Mouse (Mus musculus): ENCODE measurements around the gene Dapp1.

The Dapp1 gene

GRCm38 (mm10) chr3:137981382-137981750 lies at the start of gene Dapp1:
Dapp1 (minus strand) TSS chr3:137981545.
- peak; percentile 94 for DNase-seq (ENCODE audit: low read depth, low spot score)

GRCm38 (mm10) chr3:138030563-138030962 lies 49.2 kb upstream of the Dapp1 start:
- DNase-seq (ENCODE audit: low read depth, low spot score) = no peak

- DNase-seq (ENCODE audit: low read depth, low spot score) = no peak
These were observed 48.0 kb upstream of the Dapp1 start for GRCm38 (mm10) chr3:138029351-138029750.

GRCm38 (mm10) chr3:138027575-138028362 lies 46.4 kb upstream of the Dapp1 start:
- DNase-seq (ENCODE audit: low read depth, low spot score) = no peak

- no peak for DNase-seq (ENCODE audit: low read depth, low spot score)
These were observed 44.9 kb upstream of the Dapp1 start for GRCm38 (mm10) chr3:138026286-138026685.

- DNase-seq (ENCODE audit: low read depth, low spot score) = no peak
These were observed 41.3 kb upstream of the Dapp1 start for GRCm38 (mm10) chr3:138022651-138023050.

- no peak for DNase-seq (ENCODE audit: low read depth, low spot score)
These were observed 40.7 kb upstream of the Dapp1 start for GRCm38 (mm10) chr3:138022003-138022402.

GRCm38 (mm10) chr3:138016810-138017209 lies 35.5 kb upstream of the Dapp1 start:
- no peak for DNase-seq (ENCODE audit: low read depth, low spot score)

GRCm38 (mm10) chr3:138014725-138015124 lies 33.4 kb upstream of the Dapp1 start:
- no peak for DNase-seq (ENCODE audit: low read depth, low spot score)

GRCm38 (mm10) chr3:138012351-138012750 lies 31.0 kb upstream of the Dapp1 start:
- DNase-seq (ENCODE audit: low read depth, low spot score) = no peak

GRCm38 (mm10) chr3:138008152-138008551 lies 26.8 kb upstream of the Dapp1 start:
- DNase-seq (ENCODE audit: low read depth, low spot score) = no peak

- no peak for DNase-seq (ENCODE audit: low read depth, low spot score)
These were observed 25.6 kb upstream of the Dapp1 start for GRCm38 (mm10) chr3:138006896-138007295.

- DNase-seq (ENCODE audit: low read depth, low spot score) = no peak
These were observed 21.9 kb upstream of the Dapp1 start for GRCm38 (mm10) chr3:138003264-138003663.

GRCm38 (mm10) chr3:138002545-138002944 lies 21.2 kb upstream of the Dapp1 start:
- no peak for DNase-seq (ENCODE audit: low read depth, low spot score)

- no peak for DNase-seq (ENCODE audit: low read depth, low spot score)
These were observed 20.5 kb upstream of the Dapp1 start for GRCm38 (mm10) chr3:138001865-138002264.

- DNase-seq (ENCODE audit: low read depth, low spot score) = no peak
These were observed 19.4 kb upstream of the Dapp1 start for GRCm38 (mm10) chr3:138000724-138001069.

- DNase-seq (ENCODE audit: low read depth, low spot score) = no peak
These were observed 18.8 kb upstream of the Dapp1 start for GRCm38 (mm10) chr3:138000062-138000723.

GRCm38 (mm10) chr3:137999224-137999790 lies 18.0 kb upstream of the Dapp1 start:
- no peak for DNase-seq (ENCODE audit: low read depth, low spot score)

GRCm38 (mm10) chr3:137998491-137999223 lies 17.3 kb upstream of the Dapp1 start:
- DNase-seq (ENCODE audit: low read depth, low spot score) = no peak

GRCm38 (mm10) chr3:137995486-137995885 lies 14.1 kb upstream of the Dapp1 start:
- DNase-seq (ENCODE audit: low read depth, low spot score) = no peak

- DNase-seq (ENCODE audit: low read depth, low spot score) = no peak
These were observed 12.9 kb upstream of the Dapp1 start for GRCm38 (mm10) chr3:137994196-137994595.

- peak; percentile 63 for DNase-seq (ENCODE audit: low read depth, low spot score)
These were observed 11.0 kb upstream of the Dapp1 start for GRCm38 (mm10) chr3:137992366-137992765.

All from A20 (cell line).